Mouse (Mus musculus): ENCODE data around the gene Fam187a.

Fam187a gene

DNA sequence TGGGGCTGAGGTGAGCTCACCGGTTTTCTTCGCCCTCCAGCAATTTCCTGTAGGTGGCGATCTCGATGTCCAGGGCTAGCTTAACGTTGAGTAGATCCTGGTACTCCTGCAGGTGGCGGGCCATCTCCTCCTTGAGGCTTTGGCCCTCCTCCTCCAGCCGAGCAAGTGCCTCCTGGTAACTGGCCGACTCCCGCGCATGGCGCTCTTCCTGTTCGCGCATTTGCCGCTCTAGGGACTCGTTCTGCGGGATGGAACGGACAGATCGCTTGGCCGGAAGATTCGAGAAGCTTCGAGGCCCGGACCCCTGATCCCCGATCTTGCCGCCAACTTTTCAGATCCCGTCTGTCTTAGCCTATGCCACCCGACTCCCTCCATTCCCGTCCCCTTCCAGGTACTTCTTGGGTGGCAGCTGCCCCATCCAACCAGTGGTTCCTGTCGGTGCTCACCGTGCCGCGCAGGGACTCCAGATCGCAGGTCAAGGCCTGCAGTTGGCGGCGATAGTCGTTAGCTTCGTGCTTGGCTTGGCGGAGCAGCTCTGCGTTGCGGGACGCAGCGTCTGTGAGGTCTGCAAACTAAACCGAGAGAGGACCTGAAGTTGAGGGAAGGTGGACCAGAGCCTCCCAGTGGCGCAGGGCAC is 8.2 kb downstream of the Fam187a start:
- intact Hi-C loops (cut with DNase I): loop anchor here (5.0 kb wide), 1 partner anchor 44 kb away; no protein-coding TSS in a partner anchor

DNA sequence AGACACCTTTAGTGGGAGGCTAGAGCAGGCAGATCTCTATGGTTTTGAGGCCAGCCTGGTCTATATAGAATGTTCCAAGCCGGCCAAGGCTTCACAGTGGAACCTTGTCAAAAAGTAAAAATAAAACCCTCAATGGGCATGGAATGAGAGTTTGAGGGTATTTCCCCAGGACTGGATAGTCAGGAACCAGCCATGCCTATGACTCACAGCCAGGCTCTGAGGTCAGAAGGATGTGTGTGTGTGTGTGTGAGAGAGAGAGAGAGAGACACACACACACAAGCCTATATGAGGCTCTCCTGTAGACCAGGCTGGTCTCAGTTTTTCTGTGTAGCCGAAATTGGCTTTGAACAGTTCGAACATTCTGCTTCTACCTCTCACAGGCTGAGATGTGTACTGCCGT is 9.7 kb downstream of the Fam187a start:
- intact Hi-C loops (cut with DNase I): loop anchor here (5.0 kb wide), 1 partner anchor 43 kb away; no protein-coding TSS in a partner anchor

DNA sequence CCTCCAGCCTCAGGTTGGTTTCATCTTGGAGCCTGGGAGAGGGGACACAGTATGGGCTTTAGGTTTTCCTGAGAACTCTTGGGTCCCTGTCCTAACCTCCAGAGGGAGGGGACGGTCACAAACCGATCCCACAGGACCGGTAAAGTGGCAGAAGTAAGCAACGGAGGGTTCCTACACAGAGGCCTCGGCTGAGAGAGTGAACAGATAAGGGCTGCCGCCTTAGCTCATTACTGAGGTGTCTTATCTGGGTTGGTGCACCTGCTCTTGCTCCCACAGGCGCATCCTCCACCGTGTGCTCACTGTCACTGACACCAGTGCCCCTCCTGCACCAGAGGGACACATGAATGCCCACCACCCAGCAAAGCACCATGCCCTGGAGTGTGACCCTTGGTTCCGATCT is 10.8 kb downstream of the Fam187a start:
- intact Hi-C loops (cut with DNase I): no loop called here

DNA sequence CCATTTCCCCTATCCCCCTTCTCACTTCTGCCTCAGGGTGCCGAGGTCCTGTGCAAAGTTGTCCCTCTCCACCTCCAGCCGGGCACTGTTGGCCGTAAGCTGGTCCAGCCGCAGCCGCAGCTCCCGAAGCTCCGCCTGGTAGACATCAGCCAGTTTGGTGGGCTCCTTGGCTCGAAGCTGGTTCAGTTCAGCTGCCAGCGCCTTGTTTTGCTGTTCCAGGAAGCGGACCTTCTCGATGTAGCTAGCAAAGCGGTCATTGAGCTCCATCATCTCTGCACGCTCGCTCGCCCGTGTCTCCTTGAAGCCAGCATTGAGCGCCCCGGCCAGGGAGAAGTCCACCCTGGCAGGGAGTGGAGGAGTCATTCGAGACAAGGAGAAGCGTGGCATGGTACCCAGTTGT is 11.7 kb downstream of the Fam187a start:
- intact Hi-C loops (cut with DNase I): no loop called here

DNA sequence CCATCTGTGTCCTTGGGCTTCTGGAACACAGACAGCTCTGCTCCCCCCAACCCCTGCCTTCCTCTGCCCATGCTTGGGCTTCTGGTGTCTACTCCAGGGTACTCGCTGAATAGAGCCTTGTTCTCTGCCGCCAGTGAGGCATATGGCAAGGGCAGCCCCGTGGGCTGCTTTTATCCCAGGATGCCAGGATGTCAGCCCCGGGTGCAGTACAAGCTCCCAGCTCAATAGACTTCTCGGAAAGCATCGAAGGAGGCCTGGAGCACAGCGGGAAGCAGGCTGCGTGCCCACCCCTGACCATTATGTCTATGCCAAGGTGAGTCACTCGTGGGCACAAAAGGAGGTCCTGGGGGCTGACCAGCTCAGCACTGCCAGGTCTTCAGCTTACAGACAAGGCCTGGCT is 13.4 kb downstream of the Fam187a start:
- intact Hi-C loops (cut with DNase I): no loop called here

DNA sequence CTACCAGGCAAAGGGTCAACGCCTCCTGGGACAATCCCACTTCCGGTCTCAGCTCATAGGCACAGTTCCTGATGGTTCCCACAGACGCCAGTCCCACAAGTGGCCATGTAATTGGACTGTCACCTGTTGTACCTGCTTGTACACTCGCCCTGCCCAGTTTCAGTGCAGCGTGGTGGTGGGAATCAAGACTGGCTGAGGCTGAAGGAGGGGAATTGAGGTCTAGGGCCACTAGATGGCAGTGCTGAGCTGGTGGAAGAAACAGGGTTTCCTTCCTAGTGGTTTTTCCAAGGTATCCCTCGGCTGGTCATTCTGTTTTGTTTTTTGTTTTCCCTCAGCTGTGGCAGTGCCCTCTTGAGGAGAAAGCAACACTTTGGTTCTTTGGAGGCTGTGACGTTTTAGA is 15.8 kb downstream of the Fam187a start, which contains the start of gene Gfap:
Gene Gfap, minus strand, starts transcription at position 150 of the 400 bp plus-strand sequence.
- intact Hi-C loops (cut with DNase I): loop anchor here (2.0 to 10.0 kb wide), 2 partner anchors 92 to 154 kb away; no protein-coding TSS in a partner anchor

DNA sequence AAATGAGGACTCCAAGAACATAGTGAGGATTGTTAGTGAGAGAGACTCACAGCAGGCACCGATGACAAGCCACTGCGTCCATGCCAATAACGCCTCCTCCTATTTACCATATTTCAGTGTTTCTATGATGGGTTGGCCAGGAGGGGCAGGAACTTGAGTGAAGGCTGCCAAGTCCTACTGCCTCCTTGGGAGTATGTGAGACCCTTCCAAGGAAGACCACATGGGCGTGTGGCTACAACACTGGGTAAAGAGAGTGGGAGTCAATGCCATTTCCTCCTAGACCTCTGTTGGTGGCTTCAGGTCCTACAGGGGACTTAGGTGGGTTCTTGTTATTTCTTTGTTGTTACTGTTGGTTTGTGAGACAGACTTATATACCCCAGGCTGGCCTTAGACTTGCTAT is 16.2 kb downstream of the Fam187a start:
- intact Hi-C loops (cut with DNase I): loop anchor here (2.0 to 10.0 kb wide), 2 partner anchors 92 to 154 kb away; no protein-coding TSS in a partner anchor

DNA sequence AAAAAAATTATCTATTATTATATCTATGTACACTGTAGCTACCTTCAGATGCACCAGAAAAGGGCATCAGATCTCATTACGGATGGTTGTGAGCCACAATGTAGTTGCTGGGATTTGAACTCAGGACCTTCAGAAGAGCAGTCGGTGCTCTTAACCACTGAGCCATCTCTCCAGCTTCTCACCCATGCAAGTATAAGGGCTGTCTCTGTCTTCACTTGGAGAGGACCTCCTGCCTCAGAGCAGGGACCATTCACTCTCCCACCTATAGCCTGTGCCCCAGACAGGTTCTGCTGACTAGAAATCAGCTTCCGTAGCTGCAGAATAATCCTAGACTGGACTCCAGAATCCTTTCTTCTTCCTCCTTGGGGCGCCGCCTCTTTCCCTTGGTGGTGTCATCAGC is 17.1 kb downstream of the Fam187a start:
- intact Hi-C loops (cut with DNase I): loop anchor here (10.0 kb wide), 1 partner anchor 153 kb away; no protein-coding TSS in a partner anchor

DNA sequence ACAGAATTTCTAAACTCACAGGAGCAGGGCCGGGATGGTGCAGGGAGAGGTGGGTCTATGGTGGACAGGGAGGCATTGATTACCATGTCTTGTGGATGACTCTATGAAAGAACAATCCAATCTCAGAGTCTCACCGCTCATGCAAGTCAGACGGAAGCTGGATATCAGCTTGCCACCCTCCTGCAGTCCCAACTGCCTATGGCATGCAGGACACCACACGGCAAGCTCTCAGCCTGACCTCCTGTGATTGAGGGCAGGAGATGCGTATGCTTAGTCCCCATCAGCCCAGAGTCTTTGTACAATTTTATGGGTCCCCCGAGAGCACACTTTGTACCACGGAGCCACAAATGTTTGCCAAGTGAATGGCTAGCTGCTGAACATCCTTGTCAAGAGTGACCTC is 18.7 kb downstream of the Fam187a start:
- intact Hi-C loops (cut with DNase I): loop anchor here (10.0 kb wide), 1 partner anchor 151 kb away; no protein-coding TSS in a partner anchor

DNA sequence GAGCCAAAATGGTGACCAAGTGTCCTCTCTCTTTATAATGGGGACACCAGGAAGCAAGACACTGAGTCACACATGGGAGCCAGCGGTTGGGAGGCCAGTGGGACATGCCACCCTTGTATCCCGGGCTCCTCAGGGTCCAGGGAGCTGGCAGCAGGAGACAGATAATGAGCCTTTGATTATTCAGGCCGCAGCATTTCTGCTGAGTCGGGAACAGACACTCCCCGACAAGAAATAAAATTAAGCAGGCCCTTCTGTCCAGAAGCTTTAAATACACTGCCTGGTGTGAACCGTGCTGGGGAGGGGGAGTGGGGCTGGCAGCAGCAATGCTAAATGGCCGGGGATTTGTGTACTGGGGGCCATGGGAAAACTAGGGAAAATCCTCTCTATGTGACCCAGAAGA is 26.4 kb downstream of the Fam187a start:
- intact Hi-C loops (cut with DNase I): no loop called here

DNA sequence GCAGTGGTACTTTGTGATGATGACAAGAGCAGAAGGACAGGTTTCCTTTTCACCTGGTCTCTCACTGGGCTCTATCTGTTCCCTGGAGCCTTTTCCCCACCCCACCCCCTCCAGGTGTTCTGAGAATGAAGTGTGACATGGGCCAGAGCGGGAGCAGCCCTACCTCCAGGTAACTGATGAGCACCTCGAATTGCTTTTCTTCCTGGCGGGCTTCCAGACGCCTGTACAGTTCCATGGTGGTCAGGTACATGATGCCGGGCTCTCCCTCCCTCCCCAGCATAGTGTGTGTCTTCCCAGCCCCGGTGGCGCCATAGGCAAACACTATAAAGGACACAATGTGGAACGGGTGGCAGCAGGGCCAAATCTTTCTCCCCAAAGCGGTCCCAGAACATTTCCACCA is 30.4 kb downstream of the Fam187a start:
- intact Hi-C loops (cut with DNase I): no loop called here

DNA sequence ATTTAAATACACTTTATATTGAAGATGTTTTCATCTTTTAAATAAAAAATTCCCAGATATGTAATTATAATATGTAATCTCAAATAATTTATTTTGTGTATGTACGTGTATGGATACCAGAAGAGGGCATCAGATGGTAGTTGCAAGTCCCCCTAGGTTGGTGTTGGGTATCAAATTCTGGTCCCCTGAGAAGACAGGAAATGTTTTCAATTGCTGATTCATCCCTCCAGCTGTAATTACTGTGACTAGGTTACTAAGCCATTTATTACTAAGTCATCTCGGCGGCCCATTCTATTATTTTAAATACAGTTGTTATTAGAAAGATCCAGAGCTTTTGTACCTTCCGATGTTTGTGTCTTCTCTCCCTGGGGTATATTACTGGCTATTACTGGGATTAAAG is 33.1 kb downstream of the Fam187a start:
- intact Hi-C loops (cut with DNase I): no loop called here

DNA sequence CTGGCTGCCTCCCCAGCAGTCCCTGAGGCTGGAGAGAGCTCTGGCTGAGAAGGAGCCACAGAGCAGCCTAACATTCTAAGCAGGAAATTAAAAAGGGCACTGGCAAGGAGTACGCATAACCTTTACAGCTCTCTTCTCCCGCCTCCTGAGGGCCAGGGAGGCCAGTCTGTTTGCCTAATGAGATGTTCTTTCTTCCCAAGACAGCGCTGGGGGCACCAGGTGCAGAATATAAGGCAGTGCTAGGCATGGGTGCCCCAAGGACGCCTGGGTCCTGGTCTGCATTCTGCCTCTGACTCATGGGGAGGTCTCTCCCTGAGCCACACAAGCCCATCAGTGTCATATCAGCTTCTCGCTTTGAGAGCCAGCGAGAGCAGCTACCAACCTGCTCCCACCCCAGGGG is 36.5 kb downstream of the Fam187a start:
- intact Hi-C loops (cut with DNase I): no loop called here

DNA sequence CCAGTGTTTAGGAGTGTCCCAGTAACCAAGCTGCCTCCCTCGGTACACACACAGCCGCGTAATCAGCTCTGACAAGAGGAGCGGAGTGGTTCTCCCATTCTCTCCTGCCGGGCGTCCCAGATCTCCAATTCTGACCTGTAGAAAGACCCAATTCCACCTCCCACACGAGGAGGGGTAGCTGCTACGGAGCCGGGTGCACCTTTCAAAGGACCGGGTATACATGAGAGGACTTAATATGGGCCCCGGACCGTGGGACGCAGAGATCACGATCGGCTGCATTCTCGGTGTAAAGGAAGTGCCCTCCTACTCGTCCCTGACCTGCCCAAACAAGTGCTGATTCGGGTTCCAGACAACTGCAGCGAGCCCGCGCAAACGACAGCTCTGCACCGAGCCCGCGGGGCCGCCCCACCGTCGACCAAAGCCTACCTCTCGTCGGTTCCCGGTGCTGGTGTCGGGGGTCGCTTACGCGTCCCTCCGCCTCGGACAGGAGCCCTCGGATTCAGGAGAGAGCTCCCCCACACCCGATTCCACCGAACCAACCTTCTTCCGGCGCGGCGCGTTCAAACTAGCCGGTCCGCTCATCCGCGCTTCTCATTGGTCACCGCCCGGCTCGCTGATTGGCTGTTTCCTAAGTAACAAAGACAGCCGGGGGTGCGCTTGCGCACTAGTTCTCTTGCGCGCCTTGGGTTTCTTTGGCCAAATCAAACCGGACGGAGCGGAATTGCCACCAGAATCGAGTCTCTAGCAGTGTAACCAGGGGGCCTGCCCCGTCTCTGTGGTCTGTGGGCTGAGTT is 39.8 kb downstream of the Fam187a start, which contains the start of gene Kif18b:
Gene Kif18b, minus strand, starts transcription at position 568 of the 794 bp plus-strand sequence.
- intact Hi-C loops (cut with DNase I): no loop called here

DNA sequence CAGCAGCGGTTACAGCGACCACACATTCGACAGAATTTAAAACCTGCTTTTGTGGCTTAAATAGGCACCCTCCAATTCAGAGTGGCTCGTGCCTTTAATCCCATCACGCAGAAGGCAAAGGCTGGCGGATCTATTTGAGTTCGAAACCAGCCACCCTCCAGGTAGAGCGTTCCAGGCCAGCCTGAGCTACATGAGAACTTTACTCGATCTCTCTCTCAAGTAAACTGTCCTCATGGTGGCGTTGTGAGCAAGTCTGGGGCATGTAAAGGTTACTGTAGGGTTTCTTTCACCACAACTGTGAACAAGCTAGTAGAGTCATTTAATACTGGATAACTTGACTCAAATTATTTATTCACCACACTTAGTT is 40.4 kb downstream of the Fam187a start:
- intact Hi-C loops (cut with DNase I): no loop called here

DNA sequence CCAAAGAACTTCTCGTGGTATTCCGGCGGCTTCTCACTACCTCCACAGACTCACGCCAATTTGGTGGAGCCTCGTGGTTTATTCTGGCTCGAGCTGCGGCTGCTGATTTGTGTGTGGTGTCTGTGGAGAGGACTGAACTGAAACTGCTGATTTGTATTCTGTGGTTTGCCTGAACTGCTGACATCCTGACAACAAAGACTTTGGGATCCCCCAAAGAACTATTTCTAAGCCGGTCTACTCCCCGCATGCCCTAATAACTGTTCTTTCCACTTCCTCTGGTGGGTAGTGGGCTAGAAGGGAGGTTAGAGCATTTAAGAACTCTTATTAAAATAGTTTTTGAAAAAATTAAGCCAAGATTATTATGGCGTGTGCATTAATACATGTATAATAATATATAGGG is 45.7 kb downstream of the Fam187a start:
- intact Hi-C loops (cut with DNase I): no loop called here

DNA sequence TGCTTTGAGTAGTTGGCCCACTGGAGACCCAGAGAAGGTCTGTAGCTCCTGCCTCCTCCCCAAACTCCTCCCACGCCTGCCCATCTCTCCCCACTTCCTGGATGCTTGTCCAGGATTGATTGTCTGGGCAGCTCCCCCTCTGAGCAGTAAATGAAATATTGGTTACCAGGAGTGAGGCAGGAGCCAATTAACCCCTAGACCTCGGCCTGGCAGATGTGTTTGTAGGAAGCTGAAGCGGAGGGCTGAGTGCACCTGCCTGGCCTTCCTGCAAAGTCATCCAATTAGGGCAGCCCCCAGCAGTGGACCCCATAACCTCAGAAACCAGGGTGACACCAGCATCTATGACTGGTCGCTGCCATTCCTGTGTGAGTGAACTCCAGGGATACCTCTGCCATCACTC is 51.3 kb downstream of the Fam187a start:
- intact Hi-C loops (cut with DNase I): loop anchor here (5.0 kb wide), 1 partner anchor 44 kb away; no protein-coding TSS in a partner anchor

Measured in adrenal gland (tissue).